Mouse (Mus musculus): ENCODE results near the gene Cd276. TPM values are rescaled to one million over a fixed set of nuclear protein-coding genes. Genes with fewer than 3 reads are reported as not detected.
"Not testable (repeated sequence)": the region's sequence is repeated elsewhere in the genome, so short reads cannot be mapped to it uniquely, and the experiment has no call there.

Cd276 gene
- polyA plus RNA-seq, 1 experiment from 2014 or later, result 28.9 TPM

- peaks cover 16% of the 10 kb centered on the region for H3K4me1 ChIP-seq (ENCODE audit: control insufficient read depth, insufficient read depth, low read length)
- H3K4me3 ChIP-seq (ENCODE audit: low read depth, low read length); H3K27me3 ChIP-seq (ENCODE audit: control insufficient read depth, insufficient read depth, low read depth, low read length); ATAC-seq; H3K36me3 ChIP-seq (ENCODE audit: control insufficient read depth, insufficient read depth, low read length); H3K9me3 ChIP-seq (replicated peaks; ENCODE audit: control insufficient read depth, low read length, poor library complexity, severe bottlenecking); H3K9ac ChIP-seq (ENCODE audit: low read depth, low read length); H3K4me2 ChIP-seq (ENCODE audit: low read length); H3K27ac ChIP-seq (ENCODE audit: low read length): not testable (repeated sequence)
- 76% methylated on average over 10 of the region's 10 CpGs for WGBS
Measured at GRCm38 (mm10) chr9:58580453-58581195, 25.4 kb upstream of the Cd276 start.

DNA sequence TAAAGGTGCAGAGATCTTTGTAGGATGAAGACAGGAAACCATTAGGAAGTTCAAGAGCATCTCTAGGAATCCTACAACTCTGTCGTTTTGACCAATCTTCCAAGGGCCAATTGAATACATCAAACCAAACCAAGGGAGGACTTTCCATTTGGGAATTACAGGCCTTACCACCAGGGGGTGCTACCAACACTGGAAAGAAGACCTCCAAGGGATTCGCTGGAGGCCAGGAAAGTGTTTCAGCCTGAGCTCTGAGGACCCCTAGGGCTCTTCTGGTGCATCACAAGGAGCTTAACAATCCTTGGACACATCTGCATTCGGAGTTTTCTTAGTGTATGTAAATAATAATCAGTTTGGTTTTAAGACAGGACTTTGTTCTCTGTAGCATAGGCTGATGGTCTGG is 23.4 kb upstream of the Cd276 start:
- Histone ChIP-seq H3K27me3 (ENCODE audit: control insufficient read depth, insufficient read depth, low read depth, low read length) (no peaks in the 10 kb centered on the region), H3K36me3 (ENCODE audit: control insufficient read depth, insufficient read depth, low read length) (no peaks in the 10 kb centered on the region), H3K4me1 (ENCODE audit: control insufficient read depth, insufficient read depth, low read length) (peaks cover 7% of the 10 kb centered on the region), H3K9ac (ENCODE audit: low read depth, low read length) (no peak overlapping the region), H3K27ac (ENCODE audit: low read length) (no peak overlapping the region), H3K9me3 (replicated peaks; ENCODE audit: control insufficient read depth, low read length, poor library complexity, severe bottlenecking) (0 out of 2 replicates have a peak, but pooled peaks cover 2% of the 10 kb centered on the region), H3K4me2 (ENCODE audit: low read length) (no peak overlapping the region), H3K4me3 (ENCODE audit: low read depth, low read length) (no peak overlapping the region)
- 29% methylated on average over 3 of the region's 3 CpGs for WGBS
- ATAC-seq, result no peak

DNA sequence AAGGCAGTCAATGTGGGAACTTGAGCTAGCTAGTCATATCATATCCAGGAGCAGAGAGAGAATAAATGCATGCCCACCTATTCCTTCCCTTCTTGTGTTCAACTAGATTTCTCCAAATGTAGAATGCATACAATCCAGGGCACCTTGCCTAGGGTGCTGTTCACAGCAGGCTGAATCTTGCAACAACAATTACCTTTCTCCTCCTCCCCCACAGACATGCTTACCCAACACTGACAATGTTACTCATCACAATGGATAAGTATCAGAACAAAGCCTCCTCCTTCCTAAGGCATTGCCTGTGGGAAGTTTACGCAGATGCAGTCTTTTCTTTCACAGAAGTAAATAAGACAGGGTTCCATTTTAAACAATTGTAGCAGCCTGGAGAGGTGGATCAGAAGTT is 15.8 kb upstream of the Cd276 start:
- no peak for ATAC-seq
- no peak overlapping the region for H3K4me3 ChIP-seq (ENCODE audit: low read depth, low read length)
- H3K36me3 ChIP-seq (ENCODE audit: control insufficient read depth, insufficient read depth, low read length), result no peaks in the 10 kb centered on the region
- no peak overlapping the region for H3K4me2 ChIP-seq (ENCODE audit: low read length)
- no peaks in the 10 kb centered on the region for H3K27me3 ChIP-seq (ENCODE audit: control insufficient read depth, insufficient read depth, low read depth, low read length)
- WGBS, result 89% methylated on average over 1 of the region's 1 CpGs
- no peak overlapping the region for H3K27ac ChIP-seq (ENCODE audit: low read length)
- no peaks in the 10 kb centered on the region for H3K4me1 ChIP-seq (ENCODE audit: control insufficient read depth, insufficient read depth, low read length)
- H3K9ac ChIP-seq (ENCODE audit: low read depth, low read length), result no peak overlapping the region
- H3K9me3 ChIP-seq (replicated peaks; ENCODE audit: control insufficient read depth, low read length, poor library complexity, severe bottlenecking), result no peaks in the 10 kb centered on the region

DNA sequence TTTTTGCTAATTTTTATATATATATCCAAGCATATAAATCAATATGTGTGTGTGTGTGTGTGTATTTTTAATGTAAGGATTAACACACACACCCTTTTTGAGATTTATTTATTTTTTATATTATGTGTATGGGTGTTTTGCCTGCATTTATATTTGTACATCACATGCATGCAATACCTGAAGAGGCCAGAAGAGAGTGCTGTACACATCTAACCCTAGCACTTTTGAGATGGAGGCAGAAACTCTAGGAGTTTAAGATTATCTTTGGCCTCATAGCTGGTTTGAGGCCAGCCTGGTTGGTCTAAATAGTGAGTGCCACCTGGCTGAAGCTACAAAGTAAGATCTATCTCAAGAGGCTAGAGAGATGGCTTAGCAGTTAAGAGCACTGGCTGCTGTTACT is 12.4 kb upstream of the Cd276 start:
- Histone ChIP-seq H3K9ac (ENCODE audit: low read depth, low read length) (no peak overlapping the region), H3K9me3 (replicated peaks; ENCODE audit: control insufficient read depth, low read length, poor library complexity, severe bottlenecking) (no peaks in the 10 kb centered on the region), H3K36me3 (ENCODE audit: control insufficient read depth, insufficient read depth, low read length) (no peaks in the 10 kb centered on the region), H3K27me3 (ENCODE audit: control insufficient read depth, insufficient read depth, low read depth, low read length) (no peaks in the 10 kb centered on the region), H3K4me3 (ENCODE audit: low read depth, low read length) (no peak overlapping the region), H3K4me1 (ENCODE audit: control insufficient read depth, insufficient read depth, low read length) (no peaks in the 10 kb centered on the region), H3K4me2 (ENCODE audit: low read length) (no peak overlapping the region), H3K27ac (ENCODE audit: low read length) (no peak overlapping the region)
- no peak for ATAC-seq

GRCm38 (mm10) chr9:58565945-58566344 is 10.7 kb upstream of the Cd276 start:
- H3K27ac ChIP-seq (ENCODE audit: low read length); H3K4me3 ChIP-seq (ENCODE audit: low read depth, low read length); H3K4me2 ChIP-seq (ENCODE audit: low read length); H3K27me3 ChIP-seq (ENCODE audit: control insufficient read depth, insufficient read depth, low read depth, low read length); H3K36me3 ChIP-seq (ENCODE audit: control insufficient read depth, insufficient read depth, low read length); H3K4me1 ChIP-seq (ENCODE audit: control insufficient read depth, insufficient read depth, low read length); H3K9me3 ChIP-seq (replicated peaks; ENCODE audit: control insufficient read depth, low read length, poor library complexity, severe bottlenecking); H3K9ac ChIP-seq (ENCODE audit: low read depth, low read length); ATAC-seq: not testable (repeated sequence)
- 84% methylated on average over 3 of the region's 3 CpGs for WGBS

DNA sequence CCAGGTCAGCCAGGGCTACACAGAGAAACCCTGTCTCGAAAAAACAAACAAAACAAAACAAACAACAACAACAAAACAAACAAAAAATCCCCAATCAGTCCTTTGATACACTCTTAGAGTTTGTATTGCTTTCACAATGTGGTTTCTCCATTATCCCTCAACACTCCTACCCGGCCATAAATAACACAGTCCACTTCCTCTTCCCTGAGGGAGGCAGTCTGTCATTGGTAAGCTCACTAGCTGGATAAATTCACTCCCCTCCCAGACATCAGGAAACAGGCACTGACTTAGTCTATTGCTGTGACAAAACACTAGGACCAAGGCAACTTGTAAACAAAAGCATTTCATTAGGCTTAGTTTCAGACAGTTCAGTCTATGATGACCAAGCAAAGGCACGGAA is 5.0 kb upstream of the Cd276 start:
- no peak for ATAC-seq
- no peak overlapping the region for H3K9ac ChIP-seq (ENCODE audit: low read depth, low read length)
- no peak overlapping the region for H3K4me3 ChIP-seq (ENCODE audit: low read depth, low read length)
- H3K36me3 ChIP-seq (ENCODE audit: control insufficient read depth, insufficient read depth, low read length), result no peaks in the 10 kb centered on the region
- H3K4me1 ChIP-seq (ENCODE audit: control insufficient read depth, insufficient read depth, low read length), result peaks cover 3% of the 10 kb centered on the region; the same call in 1 of the 2 replicates
- no peak overlapping the region for H3K27ac ChIP-seq (ENCODE audit: low read length)
- WGBS, result 82% methylated on average over 3 of the region's 3 CpGs
- H3K9me3 ChIP-seq (replicated peaks; ENCODE audit: control insufficient read depth, low read length, poor library complexity, severe bottlenecking), result no peaks in the 10 kb centered on the region
- H3K4me2 ChIP-seq (ENCODE audit: low read length), result no peak overlapping the region
- no peaks in the 10 kb centered on the region for H3K27me3 ChIP-seq (ENCODE audit: control insufficient read depth, insufficient read depth, low read depth, low read length)

DNA sequence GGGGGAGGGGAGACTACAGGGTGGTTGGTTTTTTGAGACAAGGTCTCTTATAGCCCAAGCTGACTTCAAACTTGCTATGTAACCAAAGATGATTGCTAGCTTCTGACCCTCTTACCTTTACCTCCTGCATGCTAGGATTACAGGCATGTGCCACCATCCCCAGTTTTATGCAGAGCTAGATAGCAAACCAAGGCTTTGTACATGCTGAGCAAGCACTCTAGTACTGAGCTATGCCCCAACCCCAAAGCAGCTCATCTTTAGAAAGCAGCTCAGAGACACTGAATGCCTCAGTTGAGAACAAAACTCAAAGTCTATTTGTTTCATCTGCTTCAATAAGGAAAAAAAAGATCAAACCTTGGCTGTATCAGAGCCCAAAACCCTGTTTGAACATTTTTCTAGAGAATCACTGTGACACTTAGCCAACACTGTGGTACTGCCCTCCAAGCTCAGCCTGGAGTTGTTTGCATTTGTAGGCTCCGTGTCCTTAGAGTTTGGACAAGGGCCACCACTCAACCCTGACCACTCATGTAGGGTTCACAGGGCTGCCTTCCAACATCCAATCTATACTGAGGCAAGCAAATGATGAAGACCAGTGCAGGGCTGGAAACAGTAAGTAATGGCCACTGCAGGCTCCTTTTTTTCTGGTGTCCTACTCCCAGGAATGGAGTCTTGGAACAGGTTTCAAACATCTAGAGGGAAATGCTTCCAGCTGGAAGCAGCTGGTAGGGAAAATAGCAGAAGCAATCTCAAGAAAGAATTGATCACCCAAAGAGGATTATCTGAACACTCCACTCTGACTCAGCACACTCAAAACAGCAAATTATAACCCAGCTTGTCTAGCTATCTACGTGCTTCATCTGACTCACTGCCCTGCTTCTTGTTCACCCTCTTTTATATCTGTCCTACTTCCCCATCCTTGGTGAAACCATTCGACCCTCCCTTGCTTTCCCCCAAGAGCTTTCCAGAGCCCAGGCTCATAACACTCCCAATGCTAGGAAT is 2.5 kb upstream of the Cd276 start:
- no peaks in the 10 kb centered on the region for H3K27me3 ChIP-seq (ENCODE audit: control insufficient read depth, insufficient read depth, low read depth, low read length)
- ATAC-seq, result no peak
- no peaks in the 10 kb centered on the region for H3K9me3 ChIP-seq (replicated peaks; ENCODE audit: control insufficient read depth, low read length, poor library complexity, severe bottlenecking)
- no peak overlapping the region for H3K27ac ChIP-seq (ENCODE audit: low read length)
- no peaks in the 10 kb centered on the region for H3K36me3 ChIP-seq (ENCODE audit: control insufficient read depth, insufficient read depth, low read length)
- peaks cover 16% of the 10 kb centered on the region for H3K4me1 ChIP-seq (ENCODE audit: control insufficient read depth, insufficient read depth, low read length)
- no peak overlapping the region for H3K4me2 ChIP-seq (ENCODE audit: low read length)
- H3K4me3 ChIP-seq (ENCODE audit: low read depth, low read length), result no peak overlapping the region
- H3K9ac ChIP-seq (ENCODE audit: low read depth, low read length), result no peak overlapping the region
- 73% methylated on average over 3 of the region's 3 CpGs for WGBS

GRCm38 (mm10) chr9:58556627-58557026 is 1.4 kb upstream of the Cd276 start:
- Histone ChIP-seq H3K27ac (ENCODE audit: low read length) (peak overlapping the region; percentile 98; the same call in 1 of the 2 replicates), H3K36me3 (ENCODE audit: control insufficient read depth, insufficient read depth, low read length) (no peaks in the 10 kb centered on the region), H3K4me1 (ENCODE audit: control insufficient read depth, insufficient read depth, low read length) (peaks cover 19% of the 10 kb centered on the region), H3K4me2 (ENCODE audit: low read length) (no peak overlapping the region), H3K9me3 (replicated peaks; ENCODE audit: control insufficient read depth, low read length, poor library complexity, severe bottlenecking) (no peaks in the 10 kb centered on the region), H3K27me3 (ENCODE audit: control insufficient read depth, insufficient read depth, low read depth, low read length) (no peaks in the 10 kb centered on the region), H3K9ac (ENCODE audit: low read depth, low read length) (no peak overlapping the region), H3K4me3 (ENCODE audit: low read depth, low read length) (no peak overlapping the region)
- WGBS, result 41% methylated on average over 7 of the region's 7 CpGs
- ATAC-seq, result no peak
